Mouse (Mus musculus) midbrain, embryonic 16.5 days (tissue): ENCODE results near the gene Meis3. TPM values are rescaled to one million over a fixed set of nuclear protein-coding genes. Genes with fewer than 3 reads are reported as not detected.

ENCODE experiments used
- ATAC-seq: fragments of 200-750 bp; cut with Nextera tagmentation; 2 replicates; pipeline ENCODE4 v1.8.0; 2017; ENCODE audit warnings: moderate TSS enrichment
- H3K27ac ChIP-seq: fragments of 300-500 bp; sonication (generic); 2 replicates; pipeline ENCODE4 v1.5.1; 2014; ENCODE audit warnings: mild to moderate bottlenecking, low read length, mixed read lengths
- H3K27me3 ChIP-seq: fragments of 300-500 bp; sonication (generic); 2 replicates; pipeline ENCODE4 v1.6.1; 2014; ENCODE audit warnings: low read depth, low read length, mixed read lengths; ENCODE audit not compliant: control insufficient read depth, insufficient read depth
- H3K36me3 ChIP-seq: fragments of 300-500 bp; sonication (generic); 2 replicates; pipeline ENCODE4 v1.6.1; 2014; ENCODE audit warnings: mild to moderate bottlenecking, low read length, moderate library complexity, mixed read lengths; ENCODE audit not compliant: control insufficient read depth, insufficient read depth
- H3K4me1 ChIP-seq: fragments of 300-500 bp; sonication (generic); 2 replicates; pipeline ENCODE4 v1.6.1; 2014; ENCODE audit warnings: mild to moderate bottlenecking, low read length, mixed read lengths; ENCODE audit not compliant: control insufficient read depth, insufficient read depth
- H3K4me2 ChIP-seq: fragments of 300-500 bp; sonication (generic); 2 replicates; pipeline ENCODE4 v1.6.1; 2014; ENCODE audit warnings: mild to moderate bottlenecking, low read length, mixed read lengths
- H3K4me3 ChIP-seq: fragments of 300-500 bp; sonication (generic); 2 replicates; pipeline ENCODE4 v1.5.1; 2014; ENCODE audit warnings: low read depth, mild to moderate bottlenecking, low read length, moderate library complexity, mixed read lengths
- H3K9ac ChIP-seq: fragments of 300-500 bp; sonication (generic); 2 replicates; pipeline ENCODE4 v1.6.1; 2014; ENCODE audit warnings: low read depth, low read length, mixed read lengths
- H3K9me3 ChIP-seq: fragments of 300-500 bp; sonication (generic); replicated peaks from 2 replicates; pipeline ENCODE4 v1.6.1; 2014; ENCODE audit warnings: mild to moderate bottlenecking, low read length, mixed read lengths; ENCODE audit not compliant: control insufficient read depth, poor library complexity, severe bottlenecking
- WGBS: fragments of 180-500 bp; shearing (Covaris S2); extraction: QIAGEN DNeasy Blood & Tissue Kit; methylation state at CpG from one replicate; pipeline ENCODE4 v1.1.7; 2014; 5-methylcytosine and 5-hydroxymethylcytosine counted together
- polyA plus RNA-seq: library from polyadenylated mRNA; unstranded; fragments of >200 nt; fragmentation: Nextera tagmentation; extraction: Ambion mirVana; gene quantifications from 2 replicates; pipeline ENCODE4 v1.2.1, GENCODE M21; 2015

Meis3 gene
- polyA plus RNA-seq, 1 experiment from 2014 or later = 143 TPM

DNA sequence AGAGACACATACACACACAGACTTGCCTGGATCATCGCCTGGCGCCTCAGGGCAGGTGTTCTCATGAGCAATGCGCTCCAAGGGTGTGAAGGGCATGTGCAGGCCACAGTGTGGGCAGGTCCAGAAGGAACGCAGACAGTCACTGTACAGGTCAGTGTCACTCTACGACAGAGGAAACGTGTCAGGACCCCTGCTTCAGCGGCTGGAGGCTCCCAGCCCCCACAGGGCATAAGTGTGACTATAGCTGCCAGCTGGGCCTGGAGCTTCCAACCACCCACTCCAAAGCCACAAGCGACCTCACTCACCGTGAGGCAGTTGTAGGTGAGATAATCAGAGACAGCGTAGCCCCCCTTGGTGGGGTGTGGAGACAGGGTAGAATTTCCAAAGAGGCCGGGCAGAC lies 23.6 kb downstream of the Meis3 start:
- Histone ChIP-seq H3K4me2 (no peak overlapping the region), H3K4me3 (no peak overlapping the region), H3K4me1 (no peaks in the 10 kb centered on the region), H3K9me3 (no peaks in the 10 kb centered on the region), H3K36me3 (peaks cover 29% of the 10 kb centered on the region), H3K27ac (no peak overlapping the region), H3K27me3 (no peaks in the 10 kb centered on the region), H3K9ac (no peak overlapping the region)
- ATAC-seq = no peak
- WGBS = 91% methylated on average over 11 of the region's 11 CpGs

DNA sequence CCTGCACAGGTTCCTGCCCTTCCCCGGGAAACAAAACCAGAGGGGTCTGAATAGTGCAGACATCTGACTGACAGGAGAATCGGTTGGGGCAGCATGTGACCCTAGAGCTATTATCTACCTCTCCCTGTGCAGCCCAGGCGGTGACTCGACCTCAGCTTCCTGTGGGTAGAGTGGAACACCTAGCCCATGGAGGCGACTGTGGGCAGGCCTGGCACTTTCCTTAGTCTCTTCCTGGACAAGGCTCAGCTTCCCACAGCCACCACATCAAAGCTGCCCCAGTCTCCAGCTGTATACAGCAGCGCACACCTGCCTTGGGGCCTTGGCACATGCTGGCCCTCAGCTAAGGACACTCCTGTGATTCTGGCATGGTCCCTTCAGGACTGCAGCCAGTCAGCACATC lies 26.2 kb downstream of the Meis3 start:
- no peaks in the 10 kb centered on the region for H3K9me3 ChIP-seq
- ATAC-seq = no peak
- H3K4me2 ChIP-seq = no peak overlapping the region
- no peak overlapping the region for H3K4me3 ChIP-seq
- no peaks in the 10 kb centered on the region for H3K27me3 ChIP-seq
- no peak overlapping the region for H3K27ac ChIP-seq
- H3K9ac ChIP-seq = no peak overlapping the region
- peaks cover 38% of the 10 kb centered on the region for H3K36me3 ChIP-seq
- H3K4me1 ChIP-seq = no peaks in the 10 kb centered on the region
- WGBS = 83% methylated on average over 6 of the region's 6 CpGs

DNA sequence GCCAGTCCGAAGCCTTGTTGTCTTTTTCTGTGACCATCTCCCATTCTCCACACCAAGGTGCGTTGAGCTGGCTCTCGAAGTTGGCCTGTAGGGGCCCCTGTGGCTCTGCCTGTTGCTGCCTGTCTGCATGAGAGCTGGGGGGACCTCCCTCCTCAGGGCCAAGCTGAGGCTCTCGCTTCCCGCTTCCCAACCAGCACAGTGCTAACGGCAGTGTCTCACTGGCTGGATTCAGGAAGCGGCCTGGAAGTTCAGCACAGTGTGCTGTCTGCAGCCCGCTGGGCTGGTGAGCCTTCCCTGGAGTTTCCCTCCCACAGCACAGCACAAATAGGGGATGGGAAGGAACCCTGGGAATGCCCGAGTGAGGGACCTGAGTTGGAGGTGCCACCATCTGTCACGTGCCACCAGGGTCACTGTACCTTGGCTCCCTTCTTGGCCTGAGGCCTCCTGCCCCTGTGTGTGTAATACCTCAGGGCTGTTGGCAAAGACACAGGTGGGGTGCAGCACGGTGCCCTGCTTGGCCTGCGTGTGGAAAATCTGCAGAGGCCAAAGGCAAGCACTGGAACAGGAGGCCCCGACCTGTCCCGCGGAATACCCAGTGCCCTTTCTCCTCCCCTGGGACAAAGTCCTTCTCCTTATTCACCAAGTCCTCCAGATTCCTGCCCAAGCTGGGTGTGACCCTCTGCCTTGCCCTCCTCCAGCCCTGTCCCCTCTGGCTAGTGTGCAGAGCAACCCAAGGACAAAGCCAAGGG lies 28.0 kb downstream of the Meis3 start:
- H3K36me3 ChIP-seq = peaks cover 37% of the 10 kb centered on the region
- WGBS = 86% methylated on average over 15 of the region's 15 CpGs

DNA sequence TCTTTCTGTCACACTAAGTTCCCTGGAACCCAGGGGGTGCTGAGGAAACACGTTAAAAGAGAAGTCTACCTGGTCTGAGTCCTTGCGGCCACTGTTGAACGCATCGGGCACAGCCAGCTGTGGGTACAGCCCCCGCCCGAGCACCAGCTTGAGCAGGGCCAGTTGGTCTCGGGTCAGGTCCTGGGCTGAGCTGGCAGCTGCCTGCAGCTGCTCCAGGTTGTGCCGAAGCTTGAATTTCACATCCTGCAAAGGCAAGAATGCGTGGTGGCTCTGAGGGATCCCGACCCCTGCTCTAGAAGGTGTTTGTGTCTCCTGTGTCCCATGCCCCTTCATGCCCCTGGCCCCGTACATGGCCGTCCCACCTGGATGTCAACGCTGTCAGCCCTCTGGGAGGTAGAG lies 28.6 kb downstream of the Meis3 start:
- 93% methylated on average over 12 of the region's 13 CpGs for WGBS
- peaks cover 33% of the 10 kb centered on the region for H3K36me3 ChIP-seq
- no peaks in the 10 kb centered on the region for H3K4me1 ChIP-seq
- H3K9me3 ChIP-seq = no peaks in the 10 kb centered on the region
- no peak for ATAC-seq
- no peak overlapping the region for H3K4me3 ChIP-seq
- H3K27ac ChIP-seq = no peak overlapping the region
- no peak overlapping the region for H3K4me2 ChIP-seq
- H3K27me3 ChIP-seq = no peaks in the 10 kb centered on the region
- no peak overlapping the region for H3K9ac ChIP-seq

More for the DNA sequence above, 28.0 kb downstream of the Meis3 start:
- no peak overlapping the region for H3K4me3 ChIP-seq
- no peak overlapping the region for H3K27ac ChIP-seq
- ATAC-seq = no peak
- no peaks in the 10 kb centered on the region for H3K9me3 ChIP-seq
- no peak overlapping the region for H3K9ac ChIP-seq
- H3K4me1 ChIP-seq = no peaks in the 10 kb centered on the region
- no peaks in the 10 kb centered on the region for H3K27me3 ChIP-seq
- H3K4me2 ChIP-seq = no peak overlapping the region

DNA sequence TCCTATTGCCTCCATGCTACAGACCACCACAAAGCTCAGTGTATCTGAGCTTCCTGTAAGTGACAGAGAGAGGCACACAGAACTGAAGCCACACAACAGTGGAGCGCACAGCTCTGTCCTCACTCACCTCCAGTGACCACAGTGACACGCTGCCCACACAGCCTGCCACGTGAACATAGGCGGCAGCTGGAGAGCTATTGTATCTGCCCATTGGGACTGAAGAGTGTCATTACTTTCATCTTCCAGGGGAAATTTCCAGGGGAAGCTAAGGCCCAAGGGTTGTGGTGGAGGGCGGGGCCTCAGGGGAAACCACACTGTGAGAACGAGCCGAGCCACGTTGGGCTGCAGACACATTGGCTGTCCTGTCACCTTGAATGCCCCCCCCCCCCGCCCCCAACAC lies 29.9 kb downstream of the Meis3 start:
- Histone ChIP-seq H3K4me3 (no peak overlapping the region), H3K27me3 (no peaks in the 10 kb centered on the region), H3K9ac (no peak overlapping the region), H3K4me2 (no peak overlapping the region), H3K36me3 (peaks cover 36% of the 10 kb centered on the region), H3K27ac (no peak overlapping the region), H3K9me3 (no peaks in the 10 kb centered on the region), H3K4me1 (no peaks in the 10 kb centered on the region)
- ATAC-seq = no peak
- 86% methylated on average over 8 of the region's 9 CpGs for WGBS

DNA sequence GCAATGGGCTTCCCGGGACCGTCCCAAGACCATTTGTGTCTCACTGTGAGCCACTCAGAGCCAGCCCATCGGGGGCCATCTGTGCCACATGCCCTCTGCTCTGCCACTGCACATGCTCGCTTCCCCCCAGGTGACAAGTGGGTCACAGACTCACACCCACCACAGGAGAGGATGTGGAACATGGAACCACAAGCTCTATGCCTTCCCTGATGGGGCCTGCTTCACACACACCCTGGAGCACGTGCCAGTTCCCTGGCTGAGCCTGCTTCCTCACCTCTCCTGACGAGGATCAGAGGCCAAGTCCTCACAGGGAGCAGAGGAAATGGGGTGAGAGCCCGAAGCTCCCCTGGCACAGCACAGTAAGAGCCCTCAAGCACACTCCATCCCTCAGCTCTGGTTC lies 32.2 kb downstream of the Meis3 start:
- no peak overlapping the region for H3K4me2 ChIP-seq
- peaks cover 36% of the 10 kb centered on the region for H3K36me3 ChIP-seq
- no peaks in the 10 kb centered on the region for H3K4me1 ChIP-seq
- H3K4me3 ChIP-seq = no peak overlapping the region
- no peak overlapping the region for H3K9ac ChIP-seq
- no peak overlapping the region for H3K27ac ChIP-seq
- H3K27me3 ChIP-seq = no peaks in the 10 kb centered on the region
- 85% methylated on average over 7 of the region's 7 CpGs for WGBS
- ATAC-seq = no peak
- no peaks in the 10 kb centered on the region for H3K9me3 ChIP-seq

DNA sequence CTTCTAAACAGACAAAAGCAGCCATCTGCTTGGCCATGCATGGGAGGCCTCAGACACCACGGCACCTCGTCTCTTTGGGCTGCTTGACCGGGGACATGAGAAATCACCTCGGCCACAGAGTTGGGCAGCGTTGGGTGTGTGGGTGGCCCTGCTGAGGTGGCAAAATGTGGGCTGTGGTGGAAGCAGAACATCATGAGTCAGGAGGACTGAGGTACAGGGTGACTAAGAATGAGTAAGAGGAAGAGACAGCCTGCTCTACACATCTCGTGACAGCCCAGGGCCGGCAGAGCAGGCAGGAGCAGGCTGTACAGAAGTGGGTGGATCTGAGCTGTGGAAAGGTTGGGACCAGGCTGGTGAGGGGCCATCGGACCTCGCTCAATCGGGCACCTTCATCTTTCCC lies 32.6 kb downstream of the Meis3 start:
- H3K9me3 ChIP-seq = no peaks in the 10 kb centered on the region
- no peak overlapping the region for H3K4me2 ChIP-seq
- WGBS = 90% methylated on average over 10 of the region's 10 CpGs
- peaks cover 37% of the 10 kb centered on the region for H3K36me3 ChIP-seq
- no peak overlapping the region for H3K27ac ChIP-seq
- H3K4me3 ChIP-seq = no peak overlapping the region
- H3K27me3 ChIP-seq = no peaks in the 10 kb centered on the region
- H3K4me1 ChIP-seq = no peaks in the 10 kb centered on the region
- H3K9ac ChIP-seq = no peak overlapping the region
- no peak for ATAC-seq

DNA sequence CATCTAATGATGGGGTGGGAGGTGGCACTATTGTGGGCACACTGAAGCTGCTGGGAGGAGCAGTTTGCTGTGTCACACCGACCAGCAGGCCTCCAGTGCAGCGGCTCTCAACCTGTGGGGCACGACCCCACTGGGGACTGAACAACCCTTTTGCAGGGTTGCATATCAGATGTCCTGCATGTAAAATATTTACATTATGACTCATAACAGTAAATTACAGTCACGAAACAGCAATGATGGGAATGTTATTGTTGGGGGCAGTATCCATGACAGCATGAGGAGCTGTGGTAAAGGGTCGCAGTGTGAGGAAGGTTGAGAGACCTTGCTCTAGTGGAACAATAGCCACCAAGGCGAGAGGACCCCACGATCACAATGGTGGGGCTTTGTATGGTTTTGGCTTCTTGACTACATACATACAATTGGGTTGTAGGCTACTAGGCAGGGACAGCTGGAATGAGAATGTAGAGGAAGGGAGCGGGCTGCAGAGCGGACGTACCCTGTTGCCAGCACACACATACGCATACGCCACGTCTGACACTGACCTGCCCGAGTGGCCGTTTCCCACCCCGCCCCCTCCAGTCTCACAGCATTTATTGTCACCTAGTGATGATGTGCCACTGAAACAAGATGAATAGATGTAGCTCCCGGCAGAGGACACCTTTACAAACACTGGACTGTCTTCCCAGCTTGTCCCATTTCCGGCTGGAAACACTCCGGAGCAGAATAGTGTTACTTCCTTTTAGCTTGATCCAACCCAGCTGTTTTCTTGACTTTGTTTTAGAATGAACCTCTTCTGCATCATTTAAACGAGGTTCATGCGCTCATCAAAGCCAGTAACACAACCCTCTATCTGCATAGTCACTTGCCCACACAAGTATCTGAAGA lies 34.1 kb downstream of the Meis3 start:
- Histone ChIP-seq H3K4me2 (no peak overlapping the region), H3K4me3 (no peak overlapping the region), H3K36me3 (peaks cover 34% of the 10 kb centered on the region), H3K27me3 (no peaks in the 10 kb centered on the region), H3K9ac (no peak overlapping the region), H3K4me1 (no peaks in the 10 kb centered on the region), H3K27ac (no peak overlapping the region), H3K9me3 (no peaks in the 10 kb centered on the region)
- ATAC-seq = no peak
- 95% methylated on average over 21 of the region's 21 CpGs for WGBS

DNA sequence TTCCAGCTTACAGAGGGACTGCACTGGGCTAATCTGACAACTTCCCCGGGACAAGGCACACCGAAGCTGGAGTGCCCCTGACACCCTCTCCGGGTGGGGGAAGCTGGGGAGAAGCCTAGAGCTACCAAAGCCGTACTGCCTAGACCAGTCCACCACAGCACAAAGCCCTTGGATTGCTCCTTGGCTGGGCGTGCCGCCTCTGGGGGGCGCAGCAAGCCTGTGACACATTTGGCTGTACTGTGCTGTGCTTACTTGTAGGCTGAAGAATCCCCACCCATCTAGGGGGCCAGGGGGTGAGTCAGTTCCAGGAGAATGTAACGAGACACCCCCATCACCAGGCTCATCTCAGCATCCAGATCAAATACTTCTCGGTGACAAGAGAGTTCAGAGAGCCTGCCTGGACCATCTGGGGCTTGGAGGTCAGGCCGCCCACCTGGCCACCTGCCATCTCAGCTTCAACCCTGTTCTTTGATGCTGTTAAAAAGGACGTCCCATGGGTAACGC lies 36.0 kb downstream of the Meis3 start:
- Histone ChIP-seq H3K4me3 (no peak overlapping the region), H3K27ac (no peak overlapping the region), H3K9ac (no peak overlapping the region), H3K36me3 (peaks cover 40% of the 10 kb centered on the region), H3K27me3 (no peaks in the 10 kb centered on the region), H3K9me3 (no peaks in the 10 kb centered on the region), H3K4me2 (no peak overlapping the region), H3K4me1 (no peaks in the 10 kb centered on the region)
- 88% methylated on average over 12 of the region's 12 CpGs for WGBS
- ATAC-seq = peak; percentile 29; the same call in 1 of the 2 replicates
